Mouse (Mus musculus) lung, postnatal 0 days (tissue): ENCODE data around the gene Bfar.

Source experiments
- CTCF ChIP-seq: IDR thresholded peaks from 2 replicates; pipeline ENCODE4 v1.5.1; 2016; ENCODE audit warnings: antibody characterized with exemption, mild to moderate bottlenecking
- EP300 ChIP-seq: IDR thresholded peaks from 2 replicates; pipeline ENCODE4 v1.6.1; 2016; ENCODE audit warnings: antibody characterized with exemption, mild to moderate bottlenecking, control low read depth

DNA sequence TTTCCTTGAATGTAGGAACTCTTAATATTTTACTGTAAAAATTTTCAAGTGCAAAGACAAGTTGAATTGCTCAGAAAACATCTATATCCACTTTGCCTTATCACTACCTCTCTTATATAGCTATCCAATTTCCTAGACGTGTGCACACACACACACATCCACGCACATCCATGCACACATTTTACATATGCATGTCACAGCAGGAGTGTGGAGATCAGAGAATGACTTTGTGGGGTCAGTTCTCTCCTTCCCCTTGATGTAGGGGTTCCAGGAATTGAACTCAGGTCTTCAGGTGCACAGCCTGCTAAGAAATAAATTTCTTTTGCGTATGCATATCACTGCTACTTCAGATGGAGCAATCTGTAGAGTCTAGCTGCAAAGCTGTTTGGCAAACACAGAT, 76.5 kb downstream of the Bfar start:
- TF ChIP-seq CTCF: no peak
- no peak for TF ChIP-seq EP300
